ENCODE assay signal across 24 mouse cellular contexts in genomic region chr8:117684504-117684903, GRCm38 (mm10). TPM values are rescaled to one million over a fixed set of nuclear protein-coding genes. Genes with fewer than 3 reads are reported as not detected.
DNase-seq lines count a peak whose midpoint lies in the region; ATAC-seq lines count a peak whose summit lies in the region.
"Had no signal": no experiment of that assay in that cellular context is flagged by ENCODE, and none has a peak within 500 bp of the region (broad histone marks: within the 10 kb centered on the region; RNA-seq: fewer than 3 reads in every experiment).

No protein-coding gene starts in this region.

- DNase-seq in embryo, embryonic 10 days (ENCODE audit: low spot score), result peak; percentile 27
- DNase-seq in embryo, embryonic 9.5 days (ENCODE audit: extremely low spot score), result no peak
- peak; percentile 72 for DNase-seq in forelimb bud, embryonic 11.5 days (ENCODE audit: low read depth, low spot score)
- DNase-seq in limb, embryonic 11.5 days (ENCODE audit: low spot score), result peak; percentile 74
- DNase-seq in testis, postnatal 10 days (ENCODE audit: low spot score), result no peak
- no peak for DNase-seq in layer of hippocampus, postnatal 14 days (ENCODE audit: low spot score in 2 of 2)
- no peak for DNase-seq in adrenal gland, adult (ENCODE audit: inconsistent age in 2 of 2, low spot score in 1 of 2)
- DNase-seq: cerebellum, adult 11 months; cerebellum, postnatal 25 days; gastrocnemius, postnatal 10 days; kidney, adult 8-10 months; lung, adult 18-20 months had no signal

- ATAC-seq in limb, embryonic 11.5 days (ENCODE audit: insufficient number of reproducible peaks, low FRiP score, low TSS enrichment, low read depth), result peak; percentile 75
- peak; percentile 43; the same call in 1 of the 2 replicates for ATAC-seq in stomach, embryonic 15.5 days (ENCODE audit: insufficient read depth, low FRiP score, low read depth)
- ATAC-seq: CD4-positive, CD25-positive, alpha-beta regulatory T cell, adult 4 months had no signal

- 12% methylated on average over 11 of the region's 11 CpGs for WGBS in limb, embryonic 11.5 days
- WGBS in stomach, embryonic 15.5 days, result 22% methylated on average over 11 of the region's 11 CpGs

- H3K4me3 ChIP-seq in limb, embryonic 11.5 days (ENCODE audit: low read depth, low read length), result no peak overlapping the region
- H3K4me3 ChIP-seq in stomach, embryonic 15.5 days (replicated peaks), result no peak overlapping the region
- H3K4me3 ChIP-seq: embryonic facial prominence, embryonic 15.5 days; forebrain, embryonic 10.5 days; hindbrain, embryonic 13.5 days; layer of hippocampus, adult 2 months had no signal

- H3K36me3 ChIP-seq in limb, embryonic 11.5 days (ENCODE audit: control insufficient read depth, insufficient read depth, low read length), result no peaks in the 10 kb centered on the region
- H3K36me3 ChIP-seq in stomach, embryonic 15.5 days, result no peaks in the 10 kb centered on the region
- H3K36me3 ChIP-seq: embryonic facial prominence, embryonic 15.5 days; forebrain, embryonic 10.5 days; hindbrain, embryonic 13.5 days had no signal

- no peak overlapping the region for H3K9ac ChIP-seq in limb, embryonic 11.5 days (ENCODE audit: low read length)
- H3K9ac ChIP-seq in stomach, embryonic 15.5 days, result no peak overlapping the region
- H3K9ac ChIP-seq: embryonic facial prominence, embryonic 15.5 days; hindbrain, embryonic 13.5 days had no signal

- H3K9me3 ChIP-seq in limb, embryonic 11.5 days (ENCODE audit: control insufficient read depth, low read length), result no peaks in the 10 kb centered on the region
- no peaks in the 10 kb centered on the region for H3K9me3 ChIP-seq in stomach, embryonic 15.5 days
- H3K9me3 ChIP-seq: embryonic facial prominence, embryonic 15.5 days; forebrain, embryonic 10.5 days; hindbrain, embryonic 13.5 days had no signal

- H3K27ac ChIP-seq in limb, embryonic 11.5 days (replicated peaks; ENCODE audit: low read depth, low read length), result no peak overlapping the region
- H3K27ac ChIP-seq in stomach, embryonic 15.5 days, result no peak overlapping the region; the same call in 1 of the 2 replicates
- H3K27ac ChIP-seq: embryonic facial prominence, embryonic 15.5 days; forebrain, embryonic 10.5 days; hindbrain, embryonic 13.5 days; layer of hippocampus, adult 2 months had no signal

- H3K4me1 ChIP-seq in limb, embryonic 11.5 days (ENCODE audit: control insufficient read depth, insufficient read depth, low read length), result peaks cover 9% of the 10 kb centered on the region; the same call in 1 of the 2 replicates
- H3K4me1 ChIP-seq in stomach, embryonic 15.5 days, result peaks cover 3% of the 10 kb centered on the region
- H3K4me1 ChIP-seq: embryonic facial prominence, embryonic 15.5 days; forebrain, embryonic 10.5 days; hindbrain, embryonic 13.5 days had no signal

- no peak overlapping the region; the same call in 1 of the 2 replicates for H3K4me2 ChIP-seq in limb, embryonic 11.5 days (ENCODE audit: low read depth, severe bottlenecking)
- H3K4me2 ChIP-seq in stomach, embryonic 15.5 days, result 0 out of 2 replicates have a peak overlapping the region, but pooled peaks have one; percentile 8
- H3K4me2 ChIP-seq: embryonic facial prominence, embryonic 15.5 days; hindbrain, embryonic 13.5 days; midbrain, embryonic 11.5 days had no signal

- no peaks in the 10 kb centered on the region for H3K27me3 ChIP-seq in limb, embryonic 11.5 days (ENCODE audit: control insufficient read depth, insufficient read depth, low read length)
- H3K27me3 ChIP-seq in stomach, embryonic 15.5 days (replicated peaks), result no peaks in the 10 kb centered on the region
- H3K27me3 ChIP-seq: embryonic facial prominence, embryonic 15.5 days had no signal

RNA-seq across cellular contexts. Expression of gene Sdr42e1, which starts 11.0 kb away (rescaled TPM):
- 0.72 and 0.78 TPM in 2 replicates for polyA plus RNA-seq in limb, embryonic 11.5 days (2014; fragmentation: Nextera tagmentation; extraction: Ambion mirVana)
- polyA plus RNA-seq in stomach, embryonic 15.5 days (2015; fragmentation: Nextera tagmentation; extraction: Ambion mirVana), result 7.2 TPM in 2 replicates
- 1 to 10 TPM; 3.8 to 4.1 TPM for total RNA-seq in layer of hippocampus, postnatal 14 days (2021)
- total RNA-seq: MEL had no signal

RNA-seq across cellular contexts. Expression of gene Hsd17b2, which starts 17.2 kb away (rescaled TPM):
- polyA plus RNA-seq in limb, embryonic 11.5 days (2014; fragmentation: Nextera tagmentation; extraction: Ambion mirVana), result not detected in 2 replicates
- polyA plus RNA-seq in stomach, embryonic 15.5 days (2015; fragmentation: Nextera tagmentation; extraction: Ambion mirVana), result 21.5 and 23.7 TPM in 2 replicates
- not detected for total RNA-seq in layer of hippocampus, postnatal 14 days (2021)
- total RNA-seq: adrenal gland, adult 18-20 months; heart, adult 8-10 months; left cerebral cortex, adult 8-10 months; MEL had no signal
- polyA plus RNA-seq: brain, embryonic 14.5 days; forebrain, embryonic 10.5 days; hindbrain, embryonic 13.5 days; midbrain, embryonic 11.5 days had no signal

Comparison
In these comparisons a context has a peak if more than half of its experiments do, and no peak if none do; other contexts are left out.
1. DNase-seq: peak in embryo, embryonic 10 days (single experiment), forelimb bud, embryonic 11.5 days (single experiment) and limb, embryonic 11.5 days (single experiment); none in embryo, embryonic 9.5 days (single experiment), testis, postnatal 10 days (single experiment), layer of hippocampus, postnatal 14 days (0 of 2) and adrenal gland, adult (0 of 2).
2. RNA of gene Hsd17b2, which starts 17.2 kb away (polyA plus RNA-seq): 21.5 to 23.7 TPM in stomach, embryonic 15.5 days; not detected in limb, embryonic 11.5 days; every median in the first group is over 10 times any median in the second.